Mouse (Mus musculus) cerebellum, adult 11-12 months (tissue): Measurements from ENCODE around the gene Olfm4.

Source experiments
- DNase-seq: peaks from one replicate; pipeline ENCODE4 v3.0.0; 2022

The Olfm4 gene

DNA sequence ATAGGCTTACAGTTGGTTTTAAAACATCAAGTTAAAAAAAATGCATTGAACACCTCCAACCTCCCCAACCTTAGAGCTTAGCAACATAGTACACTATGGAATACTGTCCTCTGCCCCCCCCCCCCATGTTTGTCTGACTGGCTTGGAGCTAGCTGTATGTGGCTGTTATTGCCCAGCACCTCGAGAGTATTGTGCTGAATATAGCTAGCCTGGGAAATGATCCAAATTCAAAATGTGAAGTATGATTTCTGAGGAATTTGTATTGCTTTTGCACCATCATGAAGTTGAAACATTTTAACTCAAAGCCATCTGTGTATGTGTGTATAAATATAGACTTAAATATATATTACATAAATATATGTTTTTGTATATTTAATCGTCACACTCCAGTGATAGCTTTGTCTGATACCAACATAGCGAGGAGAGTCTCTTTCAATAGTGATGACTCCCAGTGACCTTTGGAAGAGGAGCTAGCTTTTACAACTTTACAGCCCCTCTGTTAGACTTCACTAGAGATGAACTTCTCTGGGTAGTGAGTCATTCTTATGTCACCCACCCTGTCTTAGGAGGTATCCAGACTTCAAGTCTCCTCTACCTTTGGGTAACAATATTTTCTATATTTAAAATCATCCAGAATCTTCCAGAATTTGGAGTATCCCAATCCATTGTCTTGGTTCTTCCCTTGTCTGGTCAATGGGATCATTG, 45.6 kb downstream of the Olfm4 start:
- no peak for DNase-seq

DNA sequence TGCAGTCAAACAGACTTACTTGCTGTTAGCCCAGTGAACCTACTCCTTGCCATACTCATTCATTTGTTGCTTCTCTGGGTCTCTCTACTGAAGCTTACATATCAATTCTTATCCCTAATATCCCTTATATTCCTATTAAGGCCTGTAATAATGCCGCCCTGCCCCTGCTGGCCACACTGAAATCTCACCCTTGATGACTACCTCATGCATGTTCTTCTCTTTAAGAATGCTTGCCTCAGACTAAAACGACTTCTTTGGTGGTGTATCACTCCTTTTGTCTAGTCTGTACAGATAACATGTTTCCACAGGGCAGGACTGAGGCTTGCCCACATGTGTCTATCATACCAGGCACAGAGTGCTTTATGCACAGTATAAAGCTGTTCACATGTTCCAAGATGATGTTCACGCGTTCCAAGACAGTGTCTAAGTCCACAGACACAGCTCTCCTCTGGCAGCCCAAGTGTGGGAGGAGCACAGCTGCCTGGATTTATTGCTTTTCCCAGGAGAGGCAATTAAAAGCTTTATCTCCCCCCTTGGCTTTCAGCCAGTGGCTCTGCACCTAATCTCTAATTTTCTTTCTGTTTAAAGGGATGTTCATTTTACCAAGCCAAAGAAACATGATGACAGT, 55.9 kb downstream of the Olfm4 start:
- no peak for DNase-seq

GRCm38 (mm10) chr14:80046104-80046734, 62.3 kb downstream of the Olfm4 start:
- no peak for DNase-seq

GRCm38 (mm10) chr14:80047368-80048101, 63.7 kb downstream of the Olfm4 start:
- no peak for DNase-seq

DNA sequence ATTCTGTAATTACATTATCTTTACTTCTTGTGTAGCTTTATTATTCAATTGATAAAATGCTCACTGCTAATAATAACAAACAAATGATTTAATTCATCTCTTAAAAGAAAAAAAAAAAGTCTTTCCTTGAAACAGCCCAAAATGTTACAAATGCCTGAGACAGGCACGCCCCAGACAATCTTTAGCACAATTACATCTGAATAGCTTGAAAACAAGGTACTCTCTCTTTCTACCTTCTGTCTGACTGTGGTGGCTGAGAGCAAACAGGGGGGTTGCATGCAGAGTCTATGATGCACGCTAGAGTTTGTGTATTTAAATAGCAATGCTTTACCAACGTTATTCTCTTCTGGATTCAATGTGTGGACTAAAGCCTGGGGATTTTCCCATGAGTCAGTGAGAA, 71.8 kb downstream of the Olfm4 start:
- DNase-seq: no peak

DNA sequence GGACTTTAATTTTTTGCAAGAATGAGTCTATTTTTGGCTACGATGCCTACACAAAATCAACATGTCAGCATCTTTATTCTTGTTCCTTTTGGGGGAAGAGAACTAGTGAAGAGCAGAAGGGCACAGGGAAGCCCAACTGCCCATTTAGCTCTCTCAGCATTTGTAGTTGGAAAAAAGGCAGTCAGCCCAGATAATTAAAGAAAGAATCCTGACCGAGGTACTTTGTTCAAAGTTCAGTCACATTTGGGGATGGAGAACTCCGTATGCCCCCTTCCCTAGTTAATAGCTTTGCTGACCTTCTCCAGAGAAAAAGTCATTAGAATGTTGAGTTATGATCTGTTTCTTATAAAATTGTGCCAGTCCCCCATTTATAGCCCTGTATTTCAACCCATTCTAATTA, 77.8 kb downstream of the Olfm4 start:
- no peak for DNase-seq

DNA sequence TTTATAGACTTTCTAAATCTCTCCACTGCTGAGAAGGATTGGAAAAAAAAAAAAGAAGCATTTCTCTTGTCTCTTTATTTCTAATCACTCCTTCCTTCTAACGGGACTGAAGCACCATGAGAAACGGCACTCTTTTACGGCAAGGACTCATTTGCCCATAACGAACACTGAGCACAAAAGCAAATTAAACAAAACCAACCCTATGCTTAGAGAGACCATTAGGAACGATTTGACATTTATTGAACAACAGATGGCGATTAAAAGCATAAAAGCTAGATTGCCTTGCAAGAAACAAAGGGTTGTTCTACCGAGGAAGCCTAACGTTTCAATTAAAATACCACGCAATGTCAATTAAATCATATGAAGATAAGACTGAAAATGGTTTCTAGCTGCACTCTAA, 79.0 kb downstream of the Olfm4 start:
- no peak for DNase-seq

GRCm38 (mm10) chr14:80070580-80070979, 86.7 kb downstream of the Olfm4 start:
- DNase-seq: no peak
